In the genomic region with DNA sequence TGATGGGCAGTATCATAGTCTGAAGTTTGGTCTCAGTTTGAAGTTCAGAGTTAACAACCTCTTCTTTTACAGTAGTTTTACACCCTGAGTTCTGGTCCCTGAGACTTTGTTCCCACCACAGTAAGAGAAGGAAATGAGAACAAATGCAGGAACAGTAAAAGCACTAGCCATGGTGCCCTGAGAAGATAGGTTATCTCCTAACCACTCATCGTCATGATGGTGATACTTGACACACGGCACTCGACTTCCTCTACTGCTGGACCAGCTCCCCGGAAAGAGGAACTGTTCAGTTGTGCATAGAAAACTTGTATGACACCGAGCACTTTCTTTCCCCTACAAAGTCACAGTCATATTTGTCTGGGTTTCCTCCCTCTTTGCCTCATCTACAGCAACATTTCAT, we compare ENCODE assay signal across 20 mouse cellular contexts.
A peak's percentile ranks its signal among the peaks of the same experiment; 100 is the strongest.
DNase-seq lines count a peak whose midpoint lies in the region; ATAC-seq and TF ChIP-seq lines count a peak whose summit lies in the region.
"Had no signal": no experiment of that assay in that cellular context is flagged by ENCODE, and none has a peak within 500 bp of the region (broad histone marks: within the 10 kb centered on the region; RNA-seq: fewer than 3 reads in every experiment).

No protein-coding gene starts in this region.

- WGBS in intestine, embryonic 15.5 days, result 66% methylated on average over 5 of the region's 5 CpGs

- no peaks in the 10 kb centered on the region for H3K79me2 ChIP-seq in MEL (ENCODE audit: control insufficient read depth, insufficient read depth, low read length, poor library complexity)

- H3K4me1 ChIP-seq in MEL (ENCODE audit: control insufficient read depth in 1 of 2, insufficient read depth in 2 of 2, low read length in 2 of 2), result peaks cover 3 to 5% of the 10 kb centered on the region in 2 experiments; a peak in 3 of 4 replicates
- no peaks in the 10 kb centered on the region for H3K4me1 ChIP-seq in intestine, embryonic 15.5 days (replicated peaks)
- peaks cover 6% of the 10 kb centered on the region for H3K4me1 ChIP-seq in megakaryocyte, embryonic 14.5 days
- H3K4me1 ChIP-seq: embryonic facial prominence, embryonic 12.5 days; forebrain, embryonic 15.5 days; hindbrain, embryonic 10.5 days; hindbrain, embryonic 15.5 days had no signal

- H3K9me3 ChIP-seq in MEL (replicated peaks; ENCODE audit: insufficient read depth, low read length), result no peaks in the 10 kb centered on the region
- no peaks in the 10 kb centered on the region for H3K9me3 ChIP-seq in intestine, embryonic 15.5 days
- H3K9me3 ChIP-seq in megakaryocyte, embryonic 14.5 days, result no peaks in the 10 kb centered on the region
- H3K9me3 ChIP-seq: embryonic facial prominence, embryonic 12.5 days; forebrain, embryonic 15.5 days; heart, embryonic 15.5 days; hindbrain, embryonic 10.5 days; hindbrain, embryonic 15.5 days had no signal

- peak; percentile 92 to 96 for TF ChIP-seq EP300 in MEL (IDR thresholded peaks at IDR 0.05; ENCODE audit: low read depth in 1 of 2, low read length in 2 of 2)

- TF ChIP-seq RAD21 in MEL (IDR thresholded peaks at IDR 0.05; ENCODE audit: low read depth, low read length), result no peak

- no peak overlapping the region for H3K4me3 ChIP-seq in MEL (ENCODE audit: control insufficient read depth in 1 of 2, insufficient read depth in 1 of 2, low read depth in 2 of 2, low read length in 2 of 2)
- no peak overlapping the region for H3K4me3 ChIP-seq in intestine, embryonic 15.5 days (replicated peaks)
- peak overlapping the region; percentile 62 for H3K4me3 ChIP-seq in megakaryocyte, embryonic 14.5 days (replicated peaks)
- H3K4me3 ChIP-seq: embryonic facial prominence, embryonic 12.5 days; forebrain, embryonic 15.5 days; heart, embryonic 15.5 days; hindbrain, embryonic 10.5 days; hindbrain, embryonic 15.5 days had no signal

- H3K27ac ChIP-seq in MEL (ENCODE audit: control insufficient read depth, low read depth, low read length), result peak overlapping the region; percentile 79
- no peak overlapping the region for H3K27ac ChIP-seq in intestine, embryonic 15.5 days
- H3K27ac ChIP-seq: embryonic facial prominence, embryonic 12.5 days; forebrain, embryonic 15.5 days; heart, embryonic 15.5 days; hindbrain, embryonic 10.5 days; hindbrain, embryonic 15.5 days had no signal

- H3K4me2 ChIP-seq in intestine, embryonic 15.5 days (replicated peaks), result no peak overlapping the region
- H3K4me2 ChIP-seq: embryonic facial prominence, embryonic 12.5 days; forebrain, embryonic 15.5 days; heart, embryonic 11.5 days; heart, embryonic 15.5 days; hindbrain, embryonic 15.5 days had no signal

- no peaks in the 10 kb centered on the region for H3K27me3 ChIP-seq in MEL (ENCODE audit: control insufficient read depth in 1 of 2, insufficient read depth in 2 of 2, low read length in 2 of 2)
- no peaks in the 10 kb centered on the region for H3K27me3 ChIP-seq in intestine, embryonic 15.5 days (replicated peaks)
- H3K27me3 ChIP-seq in megakaryocyte, embryonic 14.5 days (replicated peaks), result no peaks in the 10 kb centered on the region
- H3K27me3 ChIP-seq: embryonic facial prominence, embryonic 12.5 days; forebrain, embryonic 15.5 days; heart, embryonic 15.5 days; hindbrain, embryonic 15.5 days had no signal

- peak; percentile 78 for ATAC-seq in intestine, embryonic 15.5 days
- ATAC-seq: CD4-positive, CD25-positive, alpha-beta regulatory T cell, adult 4 months; forebrain, embryonic 15.5 days had no signal

- no peak overlapping the region for H3K9ac ChIP-seq in MEL (ENCODE audit: control insufficient read depth, low read depth, low read length, poor library complexity, severe bottlenecking)
- no peak overlapping the region for H3K9ac ChIP-seq in intestine, embryonic 15.5 days
- H3K9ac ChIP-seq: embryonic facial prominence, embryonic 12.5 days; forebrain, embryonic 15.5 days; heart, embryonic 15.5 days; hindbrain, embryonic 15.5 days had no signal

- TF ChIP-seq POLR2A in MEL (IDR thresholded peaks at IDR 0.05; ENCODE audit: control insufficient read depth in 1 of 2, insufficient read depth in 1 of 2, low read depth in 1 of 2, low read length in 2 of 2, poor library complexity in 1 of 2), result no peak

- peak; percentile 89 for DNase-seq in MEL (ENCODE audit: low read depth, low spot score)
- no peak for DNase-seq in heart, adult 8-10 months (ENCODE audit: low spot score)
- no peak for DNase-seq in layer of hippocampus, postnatal 25 days (ENCODE audit: extremely low spot score in 1 of 2, low spot score in 1 of 2)
- no peak for DNase-seq in right cerebral cortex, postnatal 14 days
- DNase-seq: adrenal gland, postnatal 10 days; B cell, adult 2 months; cerebellum, adult 11-12 months; cerebellum, adult 9-10 months; gastrocnemius, postnatal 10 days; heart, adult 18-20 months; kidney, adult 18-20 months had no signal

- TF ChIP-seq CTCF in MEL (IDR thresholded peaks at IDR 0.05 in 2 of 3, conservative IDR thresholded peaks at IDR 0.05 in 1 of 3; ENCODE audit: control insufficient read depth in 1 of 3, insufficient read depth in 1 of 3, low read depth in 2 of 3, low read length in 3 of 3, poor library complexity in 1 of 3, severe bottlenecking in 1 of 3), result no peak

- H3K36me3 ChIP-seq in MEL (ENCODE audit: control insufficient read depth in 1 of 2, insufficient read depth in 2 of 2, low read length in 2 of 2), result peaks cover 0 to 16% of the 10 kb centered on the region in 2 experiments; a peak in 2 of 4 replicates
- H3K36me3 ChIP-seq in intestine, embryonic 15.5 days, result no peaks in the 10 kb centered on the region
- H3K36me3 ChIP-seq in megakaryocyte, embryonic 14.5 days (replicated peaks; ENCODE audit: low read length), result no peaks in the 10 kb centered on the region
- H3K36me3 ChIP-seq: embryonic facial prominence, embryonic 12.5 days; forebrain, embryonic 15.5 days; heart, embryonic 15.5 days; hindbrain, embryonic 10.5 days; hindbrain, embryonic 15.5 days had no signal

TF ChIP-seq in MEL, 35 proteins besides CTCF, POLR2A, EP300 and RAD21:
- TF ChIP-seq SMC3 (IDR thresholded peaks at IDR 0.05; ENCODE audit: low read depth, low read length), result no peak
- peak; percentile 78 for TF ChIP-seq ETS1 (IDR thresholded peaks at IDR 0.05; ENCODE audit: low read depth, low read length)
- TF ChIP-seq JUND (IDR thresholded peaks at IDR 0.05; ENCODE audit: low read depth, low read length), result no peak
- TF ChIP-seq POLR2AphosphoS2 (IDR thresholded peaks at IDR 0.05; ENCODE audit: low read length), result no peak
- no peak for TF ChIP-seq BHLHE40 (IDR thresholded peaks at IDR 0.05; ENCODE audit: borderline replicate concordance, low read depth, low read length)
- TF ChIP-seq ZMIZ1 (IDR thresholded peaks at IDR 0.05; ENCODE audit: low read depth, low read length), result no peak
- TF ChIP-seq SIN3A (IDR thresholded peaks at IDR 0.05; ENCODE audit: low read length), result no peak; the same call in none of the 2 replicates
- TF ChIP-seq MAFK (IDR thresholded peaks at IDR 0.05; ENCODE audit: borderline replicate concordance, low read depth, low read length), result no peak
- TF ChIP-seq ZNF384 (IDR thresholded peaks at IDR 0.05; ENCODE audit: low read depth, low read length), result no peak
- peak; percentile 75 for TF ChIP-seq RCOR1 (IDR thresholded peaks at IDR 0.05; ENCODE audit: low read depth, low read length)
- TF ChIP-seq CHD1 (IDR thresholded peaks at IDR 0.05; ENCODE audit: low read depth, low read length), result no peak
- no peak for TF ChIP-seq POLR2AphosphoS5 (IDR thresholded peaks at IDR 0.05; ENCODE audit: borderline replicate concordance, low read depth, low read length)
- TF ChIP-seq MAX (IDR thresholded peaks at IDR 0.05; ENCODE audit: low read length), result no peak
- TF ChIP-seq UBTF (IDR thresholded peaks at IDR 0.05; ENCODE audit: borderline replicate concordance, insufficient read depth, low read depth, low read length), result no peak
- TF ChIP-seq ELF1 (IDR thresholded peaks at IDR 0.05; ENCODE audit: low read depth, low read length), result peak; percentile 31; the same call in 1 of the 2 replicates
- no peak for TF ChIP-seq MYC (IDR thresholded peaks at IDR 0.05; ENCODE audit: low read depth, low read length)
- no peak for TF ChIP-seq ZC3H11A (IDR thresholded peaks at IDR 0.05; ENCODE audit: low read depth, low read length)
- TF ChIP-seq USF1 (IDR thresholded peaks at IDR 0.05; ENCODE audit: low read depth, low read length), result no peak
- no peak for TF ChIP-seq E2F4 (IDR thresholded peaks at IDR 0.05; ENCODE audit: borderline replicate concordance, low read depth, low read length)
- TF ChIP-seq KAT2A (conservative IDR thresholded peaks at IDR 0.05; ENCODE audit: low read depth, low read length), result no peak
- TF ChIP-seq MAZ (IDR thresholded peaks at IDR 0.05; ENCODE audit: low read depth, low read length), result no peak
- TF ChIP-seq TAL1 (IDR thresholded peaks at IDR 0.05; ENCODE audit: low read length), result peak; percentile 81
- TF ChIP-seq NELFE (IDR thresholded peaks at IDR 0.05; ENCODE audit: low read depth, low read length), result no peak
- TF ChIP-seq HCFC1 (IDR thresholded peaks at IDR 0.05; ENCODE audit: low read depth, low read length), result peak; percentile 46; the same call in 1 of the 2 replicates
- no peak for TF ChIP-seq CHD2 (IDR thresholded peaks at IDR 0.05; ENCODE audit: low read length)
- no peak for TF ChIP-seq GABPA (IDR thresholded peaks at IDR 0.05; ENCODE audit: low read depth, low read length)
- no peak for TF ChIP-seq ZKSCAN1 (IDR thresholded peaks at IDR 0.05; ENCODE audit: low read depth, low read length)
- TF ChIP-seq MEF2A (IDR thresholded peaks at IDR 0.05; ENCODE audit: extremely low read depth, insufficient replicate concordance, low read depth, low read length, poor library complexity, severe bottlenecking), result no peak
- TF ChIP-seq NRF1 (IDR thresholded peaks at IDR 0.05; ENCODE audit: insufficient read depth, low read depth, low read length, poor library complexity, severe bottlenecking), result no peak
- no peak for TF ChIP-seq MYB (IDR thresholded peaks at IDR 0.05; ENCODE audit: low read depth, low read length)
- TF ChIP-seq GATA1 (IDR thresholded peaks at IDR 0.05; ENCODE audit: low read depth, low read length), result peak; percentile 98
- TF ChIP-seq USF2 (IDR thresholded peaks at IDR 0.05; ENCODE audit: borderline replicate concordance in 1 of 2, insufficient read depth in 1 of 2, low read depth in 1 of 2, low read length in 2 of 2), result no peak
- no peak for TF ChIP-seq MXI1 (IDR thresholded peaks at IDR 0.05; ENCODE audit: low read depth, low read length)
- TF ChIP-seq TBP (IDR thresholded peaks at IDR 0.05; ENCODE audit: low read depth, low read length), result peak; percentile 56; the same call in 1 of the 2 replicates
- peak; percentile 86 for TF ChIP-seq TCF12 (IDR thresholded peaks at IDR 0.05; ENCODE audit: low read depth, low read length)
TF ChIP-seq in MEL: peak in this region for 8.
